Mouse (Mus musculus) T-helper 2 cell (primary cell): Measurements from ENCODE around the gene Pskh1.

ENCODE experiments used
- in situ Hi-C: fragments of 300-600 bp; cut with MboI, MseI; formaldehyde crosslinking; loops from one replicate; pipeline ENCODE4 v1.15.1; 2025; ENCODE audit warnings: high pct_unique_total_duplicates

Pskh1 gene

DNA sequence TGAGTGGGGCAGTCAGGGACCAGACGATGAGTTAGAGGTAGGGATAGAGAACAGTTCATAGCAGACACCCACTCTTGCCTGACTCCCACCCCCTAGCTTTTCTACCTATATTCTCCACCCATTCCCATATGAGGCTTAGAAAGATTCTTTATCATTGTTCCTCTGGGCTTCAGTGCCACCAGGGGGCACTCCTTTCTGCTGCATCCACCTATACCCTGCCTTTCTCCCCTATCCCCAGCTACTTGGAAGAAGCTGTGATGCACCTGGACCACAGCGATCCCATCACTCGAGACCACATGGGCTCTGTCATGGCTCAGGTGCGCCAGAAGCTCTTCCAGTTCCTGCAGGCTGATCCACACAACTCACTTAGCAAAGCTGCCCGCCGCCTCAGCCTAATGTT is 7.8 kb upstream of the Pskh1 start:
- in situ Hi-C loops, result loop anchor here (5.0 kb wide), 1 partner anchor 35 kb away; no protein-coding TSS in a partner anchor

GRCm38 (mm10) chr8:105893339-105893738 is 6.9 kb upstream of the Pskh1 start, which contains the start of gene Nrn1l:
Nrn1l (plus strand) TSS chr8:105893567.
- in situ Hi-C loops, result loop anchor here (5.0 kb wide), 1 partner anchor 34 kb away; no protein-coding TSS in a partner anchor

- in situ Hi-C loops, result no loop called here
Observed at GRCm38 (mm10) chr8:105897801-105898480, 2.3 kb upstream of the Pskh1 start.

GRCm38 (mm10) chr8:105900941-105901616 is 838 bp downstream of the Pskh1 start:
- in situ Hi-C loops, result no loop called here

DNA sequence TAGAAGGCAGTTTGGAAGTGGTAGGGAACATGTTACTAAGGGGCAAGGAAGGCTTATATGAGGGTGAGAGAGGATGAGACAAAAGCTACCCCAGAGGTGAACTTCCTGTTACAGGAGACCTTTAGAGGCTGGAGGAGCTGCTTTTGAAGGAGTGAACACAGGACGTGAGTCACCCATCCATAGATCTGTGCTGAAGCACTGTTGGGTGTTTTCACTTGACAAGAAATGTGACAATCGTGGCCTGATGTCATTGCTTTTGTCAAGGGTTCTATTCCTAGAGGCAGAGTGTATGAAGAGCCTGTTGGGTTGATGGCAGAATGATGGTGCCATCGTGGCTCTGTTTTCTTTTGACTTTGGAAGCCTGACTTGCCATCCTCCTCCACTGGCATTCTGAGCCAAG is 19.1 kb downstream of the Pskh1 start:
- in situ Hi-C loops, result no loop called here

DNA sequence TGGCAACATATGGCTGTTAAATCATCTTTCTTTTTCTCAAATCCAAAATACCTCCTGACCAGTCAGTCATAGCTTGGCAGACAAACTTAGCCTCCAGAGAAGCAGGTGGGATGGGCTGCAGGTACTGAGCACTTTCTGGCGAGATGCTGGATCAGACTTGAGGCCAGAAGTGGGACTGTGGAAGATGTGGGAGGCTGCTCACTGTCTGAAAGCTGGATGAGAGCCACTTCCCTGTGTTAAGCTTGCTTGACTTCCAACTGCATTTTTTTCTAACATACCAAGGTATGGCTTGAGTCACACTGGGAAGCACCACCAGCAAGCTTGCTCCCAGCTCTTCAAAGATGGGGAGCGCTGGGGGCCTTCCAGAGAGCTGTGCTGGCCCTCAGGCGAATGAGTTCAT is 24.9 kb downstream of the Pskh1 start:
- in situ Hi-C loops, result loop anchor here (5.0 kb wide), 2 partner anchors 33 to 93 kb away; partner anchors contain the start of gene Nrn1l

DNA sequence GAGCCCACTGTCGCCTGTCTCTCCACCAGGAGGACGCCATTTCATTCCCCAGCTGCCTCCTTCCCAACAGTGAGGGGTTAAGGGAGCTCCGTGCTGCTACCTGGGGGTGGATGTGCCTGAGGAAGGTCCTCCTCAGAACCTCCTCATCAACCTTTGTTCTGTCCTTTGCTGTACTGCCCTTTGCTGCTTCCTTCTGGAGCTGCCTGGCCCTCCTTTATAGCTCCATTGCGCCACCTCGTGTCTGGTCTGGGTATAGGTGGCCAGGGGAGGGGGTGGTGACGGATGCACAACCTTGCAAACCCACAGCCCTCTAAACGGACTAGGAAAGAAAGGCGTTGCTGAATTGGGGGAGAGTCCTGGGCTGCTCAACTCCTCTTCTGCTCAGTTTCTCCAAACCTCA is 30.4 kb downstream of the Pskh1 start:
- in situ Hi-C loops, result loop anchor here (5.0 kb wide), 1 partner anchor 947 kb away; no protein-coding TSS in a partner anchor

GRCm38 (mm10) chr8:105931271-105931670 is 31.0 kb downstream of the Pskh1 start:
- in situ Hi-C loops, result loop anchor here (5.0 kb wide), 1 partner anchor 946 kb away; no protein-coding TSS in a partner anchor

- in situ Hi-C loops, result loop anchor here (5.0 kb wide), 1 partner anchor 945 kb away; no protein-coding TSS in a partner anchor
Observed at GRCm38 (mm10) chr8:105932525-105932924, 32.3 kb downstream of the Pskh1 start.

- in situ Hi-C loops, result loop anchor here (5.0 kb wide), 1 partner anchor 944 kb away; no protein-coding TSS in a partner anchor
Observed at GRCm38 (mm10) chr8:105933762-105934161, 33.5 kb downstream of the Pskh1 start, which contains the start of gene Ctrl. Ctrl (minus strand) TSS chr8:105933862.

DNA sequence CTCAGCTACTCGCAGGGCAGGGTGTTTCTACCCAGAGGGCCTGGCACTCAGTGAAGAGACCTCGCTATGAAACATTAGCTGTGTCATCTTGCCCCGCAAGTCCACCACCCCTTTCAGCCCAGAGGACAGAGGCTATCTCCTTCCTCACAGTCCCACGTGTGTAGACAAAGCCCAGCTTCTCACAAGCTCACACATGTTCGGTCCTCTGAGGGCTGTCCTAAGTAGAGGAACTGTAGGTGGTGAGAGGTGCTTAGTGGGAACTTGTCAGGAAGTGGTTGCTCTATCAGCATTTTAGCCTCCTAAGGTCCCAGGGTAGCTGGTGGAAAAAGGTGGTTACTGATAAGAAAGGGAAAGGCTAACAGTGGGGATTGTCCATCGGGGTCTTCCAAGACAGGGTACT is 34.9 kb downstream of the Pskh1 start:
- in situ Hi-C loops, result loop anchor here (5.0 kb wide), 1 partner anchor 228 kb away; the partner anchor contains the start of genes 4933405L10Rik and Enkd1

DNA sequence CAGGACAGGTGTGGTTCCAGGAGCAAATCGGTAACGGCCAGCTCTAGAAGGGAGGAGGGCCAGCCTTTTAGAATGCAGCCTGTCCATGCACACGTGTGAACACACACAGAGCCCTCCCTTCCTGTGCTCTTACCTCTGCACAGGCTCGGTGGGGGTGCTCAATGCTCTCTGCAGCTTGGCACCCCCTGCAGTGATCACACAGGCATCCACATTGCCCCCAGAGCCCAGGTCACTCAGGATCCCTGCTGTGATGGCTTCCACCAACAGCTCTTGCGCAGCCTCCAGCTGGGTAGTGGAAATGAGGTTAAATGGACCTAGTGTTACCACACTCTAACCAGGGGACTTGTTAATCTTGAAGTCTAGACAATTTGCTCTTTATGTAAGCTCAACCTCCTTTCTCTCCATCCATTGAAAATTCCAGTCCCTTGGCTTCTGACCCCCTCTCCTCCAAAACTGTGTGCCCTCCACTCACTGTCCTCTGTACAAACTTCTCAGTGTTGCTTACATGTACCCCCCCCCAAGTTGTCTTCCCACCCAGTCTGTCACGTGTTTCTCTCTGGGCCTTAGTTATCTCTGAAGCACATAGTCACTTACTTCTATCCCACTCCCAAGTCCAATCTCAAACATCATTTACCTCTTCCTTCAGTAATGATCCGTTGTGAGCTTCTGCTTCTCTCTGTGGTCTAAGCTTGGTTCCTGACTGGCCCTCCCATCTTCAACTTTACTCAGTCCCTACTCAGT is 35.8 kb downstream of the Pskh1 start:
- in situ Hi-C loops, result loop anchor here (5.0 kb wide), 1 partner anchor 229 kb away; the partner anchor contains the start of genes 4933405L10Rik and Enkd1

- in situ Hi-C loops, result loop anchor here (5.0 kb wide), 1 partner anchor 230 kb away; the partner anchor contains the start of genes 4933405L10Rik and Enkd1
Observed at GRCm38 (mm10) chr8:105936866-105937475, 36.7 kb downstream of the Pskh1 start.

GRCm38 (mm10) chr8:105937496-105938305 is 37.5 kb downstream of the Pskh1 start:
- in situ Hi-C loops, result loop anchor here (5.0 kb wide), 1 partner anchor 230 kb away; the partner anchor contains the start of genes 4933405L10Rik and Enkd1

DNA sequence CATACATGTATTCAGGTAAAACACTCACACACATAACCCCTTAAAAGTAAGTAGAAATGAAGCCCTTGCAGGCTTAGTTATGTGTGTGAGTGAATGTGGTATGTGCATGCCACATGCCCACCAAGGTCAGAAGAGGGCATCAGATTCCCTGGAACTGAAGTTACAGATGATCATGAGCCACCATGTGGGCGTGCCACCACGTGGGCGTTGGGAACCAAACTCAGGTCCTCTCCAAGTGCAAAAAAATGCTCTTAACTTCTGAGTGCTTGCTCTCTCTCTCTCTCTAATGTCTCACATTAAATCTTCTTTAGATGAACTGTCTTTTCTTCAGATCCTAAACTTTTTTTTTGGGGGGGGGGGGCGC is 38.0 kb downstream of the Pskh1 start, which contains the start of gene Psmb10:
Gene Psmb10, minus strand, starts transcription at position 139 of the 364 bp plus-strand sequence.
- in situ Hi-C loops, result loop anchor here (5.0 kb wide), 1 partner anchor 231 kb away; the partner anchor contains the start of genes 4933405L10Rik and Enkd1

DNA sequence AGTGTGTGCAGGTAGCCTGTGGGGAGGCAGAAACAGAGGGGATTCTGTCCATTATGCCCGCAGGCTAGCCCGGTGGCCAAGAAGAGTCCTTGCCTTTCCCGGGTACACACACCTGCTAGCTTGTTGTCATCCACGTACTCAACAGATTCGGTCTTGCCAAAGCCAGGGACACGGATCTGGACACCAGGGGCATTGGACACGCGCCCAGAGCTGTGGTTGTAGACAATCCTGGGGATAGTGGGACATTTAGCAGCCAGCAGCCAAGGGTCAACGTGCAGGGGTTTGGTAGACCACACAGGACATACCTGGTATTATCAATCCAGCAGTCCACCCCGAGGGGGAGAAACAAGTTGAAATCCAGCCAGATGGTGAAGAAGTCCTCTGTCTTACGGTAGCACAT is 41.8 kb downstream of the Pskh1 start:
- in situ Hi-C loops, result no loop called here

GRCm38 (mm10) chr8:105942542-105942941 is 42.3 kb downstream of the Pskh1 start:
- in situ Hi-C loops, result no loop called here

- in situ Hi-C loops, result no loop called here
Observed at GRCm38 (mm10) chr8:105943321-105943739, 43.1 kb downstream of the Pskh1 start, which contains the start of gene Lcat. Lcat (minus strand) TSS chr8:105943382.

- in situ Hi-C loops, result no loop called here
Observed at GRCm38 (mm10) chr8:105949350-105949749, 49.1 kb downstream of the Pskh1 start.
